Mouse (Mus musculus) limb, embryonic 12.5 days (tissue): ENCODE measurements at regions not wholly inside any gene's neighbourhood (a gene's known extent, or its start where the extent isn't known, plus 50 kb on each side); places are given as distances from the start of the nearest gene placed in this dataset.
A peak's percentile ranks its signal among the peaks of the same experiment; 100 is the strongest.

Experiments
- ATAC-seq: fragments of 200-750 bp; cut with Nextera tagmentation; 2 replicates; pipeline ENCODE4 v1.8.0; 2017; ENCODE audit warnings: low read depth, moderate TSS enrichment; ENCODE audit not compliant: insufficient number of reproducible peaks, insufficient read depth, low FRiP score, low TSS enrichment
- H3K27ac ChIP-seq: fragments of 300-500 bp; sonication (generic); 2 replicates; pipeline ENCODE4 v1.5.1; 2016; ENCODE audit warnings: mild to moderate bottlenecking, moderate library complexity
- H3K27me3 ChIP-seq: fragments of 300-500 bp; sonication (generic); 2 replicates; pipeline ENCODE4 v1.6.1; 2016; ENCODE audit warnings: mild to moderate bottlenecking, moderate library complexity
- H3K36me3 ChIP-seq: fragments of 300-500 bp; sonication (generic); 2 replicates; pipeline ENCODE4 v1.6.1; 2016; ENCODE audit warnings: mild to moderate bottlenecking, moderate library complexity
- H3K4me1 ChIP-seq: fragments of 300-500 bp; sonication (generic); replicated peaks from 2 replicates; pipeline ENCODE4 v1.6.1; 2016
- H3K4me2 ChIP-seq: fragments of 300-500 bp; sonication (generic); 2 replicates; pipeline ENCODE4 v1.6.1; 2016; ENCODE audit warnings: mild to moderate bottlenecking, moderate library complexity
- H3K4me3 ChIP-seq: fragments of 300-500 bp; sonication (generic); replicated peaks from 2 replicates; pipeline ENCODE4 v1.5.1; 2016; ENCODE audit warnings: mild to moderate bottlenecking
- H3K9ac ChIP-seq: fragments of 300-500 bp; sonication (generic); replicated peaks from 2 replicates; pipeline ENCODE4 v1.6.1; 2016; ENCODE audit warnings: mild to moderate bottlenecking, moderate library complexity
- H3K9me3 ChIP-seq: fragments of 300-500 bp; sonication (generic); 2 replicates; pipeline ENCODE4 v1.6.1; 2016; ENCODE audit warnings: mild to moderate bottlenecking, moderate library complexity
- WGBS: fragments of 180-500 bp; shearing (Covaris S2); methylation state at CpG from one replicate; pipeline ENCODE4 v1.1.7; 2016; 5-methylcytosine and 5-hydroxymethylcytosine counted together

GRCm38 (mm10) chr13:60322579-60322978 lies 145.4 kb upstream of the Gas1 start:
- Histone ChIP-seq H3K27me3 (no peaks in the 10 kb centered on the region), H3K9me3 (peaks cover 8% of the 10 kb centered on the region; the same call in 1 of the 2 replicates), H3K36me3 (no peaks in the 10 kb centered on the region), H3K4me2 (no peak overlapping the region), H3K4me3 (no peak overlapping the region), H3K4me1 (no peaks in the 10 kb centered on the region), H3K9ac (no peak overlapping the region), H3K27ac (no peak overlapping the region)
- ATAC-seq: no peak; the same call in 1 of the 2 replicates
- 57% methylated on average over 3 of the region's 3 CpGs for WGBS

GRCm38 (mm10) chr13:60330475-60331258 lies 153.5 kb upstream of the Gas1 start:
- H3K9ac ChIP-seq: no peak overlapping the region
- no peaks in the 10 kb centered on the region for H3K27me3 ChIP-seq
- no peak for ATAC-seq
- peaks cover 25% of the 10 kb centered on the region for H3K4me1 ChIP-seq
- peaks cover 8% of the 10 kb centered on the region; the same call in 1 of the 2 replicates for H3K9me3 ChIP-seq
- H3K4me3 ChIP-seq: no peak overlapping the region
- 18% methylated on average over 9 of the region's 9 CpGs for WGBS
- no peaks in the 10 kb centered on the region for H3K36me3 ChIP-seq
- H3K4me2 ChIP-seq: no peak overlapping the region
- peak overlapping the region; percentile 81 for H3K27ac ChIP-seq

- peaks cover 33% of the 10 kb centered on the region for H3K4me1 ChIP-seq
- H3K9ac ChIP-seq: no peak overlapping the region
- no peaks in the 10 kb centered on the region for H3K9me3 ChIP-seq
- no peaks in the 10 kb centered on the region for H3K36me3 ChIP-seq
- no peak overlapping the region for H3K27ac ChIP-seq
- no peaks in the 10 kb centered on the region for H3K27me3 ChIP-seq
- no peak overlapping the region for H3K4me2 ChIP-seq
- WGBS: 35% methylated on average over 1 of the region's 1 CpGs
- ATAC-seq: no peak
- no peak overlapping the region for H3K4me3 ChIP-seq
These were observed 159.0 kb upstream of the Gas1 start for GRCm38 (mm10) chr13:60336196-60336595.

- H3K27me3 ChIP-seq: no peaks in the 10 kb centered on the region
- no peak overlapping the region for H3K9ac ChIP-seq
- WGBS: 54% methylated on average over 2 of the region's 2 CpGs
- H3K27ac ChIP-seq: peak overlapping the region; percentile 86
- no peak overlapping the region for H3K4me2 ChIP-seq
- H3K4me3 ChIP-seq: no peak overlapping the region
- H3K36me3 ChIP-seq: no peaks in the 10 kb centered on the region
- peaks cover 28% of the 10 kb centered on the region for H3K4me1 ChIP-seq
- ATAC-seq: peak; percentile 76
- H3K9me3 ChIP-seq: no peaks in the 10 kb centered on the region
These were observed 160.2 kb upstream of the Gas1 start for GRCm38 (mm10) chr13:60337383-60337782.

- Histone ChIP-seq H3K27ac (peak overlapping the region; percentile 86), H3K36me3 (no peaks in the 10 kb centered on the region), H3K4me1 (peaks cover 28% of the 10 kb centered on the region), H3K27me3 (no peaks in the 10 kb centered on the region), H3K9me3 (no peaks in the 10 kb centered on the region), H3K9ac (no peak overlapping the region), H3K4me3 (no peak overlapping the region), H3K4me2 (no peak overlapping the region)
- 60% methylated on average over 8 of the region's 8 CpGs for WGBS
- peak; percentile 63; the same call in 1 of the 2 replicates for ATAC-seq
These were observed 160.9 kb upstream of the Gas1 start for GRCm38 (mm10) chr13:60338107-60338506.

- no peaks in the 10 kb centered on the region for H3K27me3 ChIP-seq
- H3K4me1 ChIP-seq: peaks cover 28% of the 10 kb centered on the region
- no peak overlapping the region for H3K4me2 ChIP-seq
- no peaks in the 10 kb centered on the region for H3K36me3 ChIP-seq
- no peak for ATAC-seq
- no peak overlapping the region for H3K27ac ChIP-seq
- 84% methylated on average over 2 of the region's 2 CpGs for WGBS
- H3K9me3 ChIP-seq: no peaks in the 10 kb centered on the region
- no peak overlapping the region for H3K4me3 ChIP-seq
- H3K9ac ChIP-seq: no peak overlapping the region
These were observed 162.9 kb upstream of the Gas1 start for GRCm38 (mm10) chr13:60340068-60340467.

GRCm38 (mm10) chr13:60347881-60348280 lies 170.7 kb upstream of the Gas1 start:
- ATAC-seq: no peak
- Histone ChIP-seq H3K4me2 (no peak overlapping the region), H3K27ac (peak overlapping the region; percentile 71), H3K36me3 (no peaks in the 10 kb centered on the region), H3K4me1 (peaks cover 30% of the 10 kb centered on the region), H3K9ac (peak overlapping the region; percentile 5; the same call in 1 of the 2 replicates), H3K27me3 (no peaks in the 10 kb centered on the region), H3K9me3 (no peaks in the 10 kb centered on the region), H3K4me3 (no peak overlapping the region)
- WGBS: 28% methylated on average over 7 of the region's 7 CpGs

- 47% methylated on average over 2 of the region's 2 CpGs for WGBS
- H3K27me3 ChIP-seq: no peaks in the 10 kb centered on the region
- H3K9ac ChIP-seq: no peak overlapping the region
- no peaks in the 10 kb centered on the region for H3K36me3 ChIP-seq
- H3K9me3 ChIP-seq: no peaks in the 10 kb centered on the region
- no peak overlapping the region for H3K4me3 ChIP-seq
- no peak for ATAC-seq
- peaks cover 30% of the 10 kb centered on the region for H3K4me1 ChIP-seq
- no peak overlapping the region for H3K4me2 ChIP-seq
- H3K27ac ChIP-seq: peak overlapping the region; percentile 71; the same call in 1 of the 2 replicates
These were observed 171.3 kb upstream of the Gas1 start for GRCm38 (mm10) chr13:60348438-60348837.

- no peak overlapping the region for H3K9ac ChIP-seq
- peaks cover 6% of the 10 kb centered on the region; the same call in 1 of the 2 replicates for H3K4me1 ChIP-seq
- no peaks in the 10 kb centered on the region for H3K36me3 ChIP-seq
- H3K27ac ChIP-seq: no peak overlapping the region
- no peaks in the 10 kb centered on the region for H3K27me3 ChIP-seq
- H3K4me2 ChIP-seq: no peak overlapping the region
- WGBS: 66% methylated on average over 6 of the region's 6 CpGs
- H3K4me3 ChIP-seq: no peak overlapping the region
- ATAC-seq: no peak
- H3K9me3 ChIP-seq: no peaks in the 10 kb centered on the region
These were observed 178.7 kb upstream of the Gas1 start for GRCm38 (mm10) chr13:60355707-60356490.

- H3K27me3 ChIP-seq: no peaks in the 10 kb centered on the region
- H3K4me1 ChIP-seq: peaks cover 6% of the 10 kb centered on the region; the same call in 1 of the 2 replicates
- H3K27ac ChIP-seq: no peak overlapping the region; the same call in 1 of the 2 replicates
- 0 out of 2 replicates have a peak, but pooled peaks cover 3% of the 10 kb centered on the region for H3K9me3 ChIP-seq
- ATAC-seq: no peak
- H3K36me3 ChIP-seq: no peaks in the 10 kb centered on the region
- 73% methylated on average over 7 of the region's 7 CpGs for WGBS
- no peak overlapping the region for H3K4me2 ChIP-seq
- H3K4me3 ChIP-seq: no peak overlapping the region
- H3K9ac ChIP-seq: no peak overlapping the region
These were observed 181.4 kb upstream of the Gas1 start for GRCm38 (mm10) chr13:60358408-60359060.
